Mouse (Mus musculus): ENCODE measurements around the gene Cylc1. TPM values are rescaled to one million over a fixed set of nuclear protein-coding genes. Genes with fewer than 3 reads are reported as not detected.

Gene Cylc1
- polyA plus RNA-seq (2012; rRNA removed), result not detected in 2 replicates

GRCm38 (mm10) chrX:111110118-111110517 is at the start of gene Cylc1:
Gene Cylc1, plus strand, starts transcription at chrX:111110418.
- no peak for DNase-seq (ENCODE audit: low spot score)

- DNase-seq (ENCODE audit: low spot score), result no peak
Observed at GRCm38 (mm10) chrX:111078680-111079079, 31.5 kb upstream of the Cylc1 start.

- no peak for DNase-seq (ENCODE audit: low spot score)
Observed at GRCm38 (mm10) chrX:111168040-111168439, 57.8 kb downstream of the Cylc1 start, which contains the start of gene Gm10112. Gene Gm10112, plus strand, starts transcription at chrX:111168340.

Other genes starting within 250 kb of the Cylc1 start
- not detected in 2 replicates for gene Gm10112, start 57.9 kb downstream of the Cylc1 start, polyA plus RNA-seq (2012; rRNA removed)

Measured in urinary bladder, adult 2 months (tissue).